Mouse (Mus musculus) liver, embryonic 15.5 days (tissue): Measurements from ENCODE around the gene Rasgrp3. TPM values are rescaled to one million over a fixed set of nuclear protein-coding genes. Genes with fewer than 3 reads are reported as not detected.

Source experiments
- ATAC-seq: fragments of 200-750 bp; cut with Nextera tagmentation; 2 replicates; pipeline ENCODE4 v1.8.0; 2017; ENCODE audit warnings: moderate number of reproducible peaks, mild to moderate bottlenecking, moderate library complexity; ENCODE audit not compliant: insufficient read depth
- H3K27ac ChIP-seq: fragments of 300-500 bp; sonication (generic); replicated peaks from 2 replicates; pipeline ENCODE4 v1.5.1; 2015; ENCODE audit warnings: mild to moderate bottlenecking, inconsistent platforms
- H3K27me3 ChIP-seq: fragments of 300-500 bp; sonication (generic); 2 replicates; pipeline ENCODE4 v1.6.1; 2015; ENCODE audit warnings: mild to moderate bottlenecking, inconsistent platforms
- H3K36me3 ChIP-seq: fragments of 300-500 bp; sonication (generic); replicated peaks from 2 replicates; pipeline ENCODE4 v1.6.1; 2015; ENCODE audit warnings: moderate library complexity, mild to moderate bottlenecking, inconsistent platforms
- H3K4me1 ChIP-seq: fragments of 300-500 bp; sonication (generic); replicated peaks from 2 replicates; pipeline ENCODE4 v1.6.1; 2015; ENCODE audit warnings: inconsistent platforms
- H3K4me2 ChIP-seq: fragments of 300-500 bp; sonication (generic); 2 replicates; pipeline ENCODE4 v1.6.1; 2015; ENCODE audit warnings: moderate library complexity, mild to moderate bottlenecking, inconsistent platforms
- H3K4me3 ChIP-seq: fragments of 300-500 bp; sonication (generic); replicated peaks from 2 replicates; pipeline ENCODE4 v1.5.1; 2015; ENCODE audit warnings: mild to moderate bottlenecking, inconsistent platforms
- H3K9ac ChIP-seq: fragments of 300-500 bp; sonication (generic); 2 replicates; pipeline ENCODE4 v1.6.1; 2015; ENCODE audit warnings: moderate library complexity, mild to moderate bottlenecking, inconsistent platforms
- H3K9me3 ChIP-seq: fragments of 300-500 bp; sonication (generic); replicated peaks from 2 replicates; pipeline ENCODE4 v1.6.1; 2016; ENCODE audit warnings: inconsistent platforms
- WGBS: fragments of 180-500 bp; shearing (Covaris S2); methylation state at CpG from one replicate; pipeline ENCODE4 v1.1.7; 2015; ENCODE audit warnings: mixed read lengths; ENCODE audit not compliant: insufficient replicate concordance; 5-methylcytosine and 5-hydroxymethylcytosine counted together
- polyA plus RNA-seq: library from polyadenylated mRNA; unstranded; fragments of >200 nt; fragmentation: Nextera tagmentation; extraction: Ambion mirVana; gene quantifications from 2 replicates; pipeline ENCODE4 v1.2.1, GENCODE M21; 2015

The Rasgrp3 gene
- polyA plus RNA-seq, result 2.9 and 3.3 TPM in 2 replicates

DNA sequence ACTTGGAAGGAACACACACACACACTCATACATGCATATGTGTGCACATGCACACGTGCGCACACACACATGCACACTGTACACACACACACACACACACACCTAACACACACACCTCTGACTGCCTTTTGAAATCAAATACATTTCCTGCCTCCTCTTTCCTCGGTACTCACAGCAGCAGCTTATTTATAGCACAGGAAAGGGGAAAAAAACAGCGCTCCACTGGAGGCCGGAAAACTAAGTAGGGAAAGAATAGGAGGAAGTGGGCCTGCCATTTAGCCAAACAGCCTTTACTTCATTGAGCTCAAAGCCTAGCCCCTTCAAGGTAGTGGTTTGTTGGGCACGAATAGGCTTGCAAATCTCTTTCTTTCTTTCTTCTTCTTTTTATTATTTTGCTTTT is at the start of gene Rasgrp3:
TSS of gene Rasgrp3 (plus strand) at position 298 of the 400 bp plus-strand sequence.
- H3K4me3 ChIP-seq, result no peak within 1 kb of the TSS
- H3K27ac ChIP-seq, result no peak within 1 kb of the TSS

DNA sequence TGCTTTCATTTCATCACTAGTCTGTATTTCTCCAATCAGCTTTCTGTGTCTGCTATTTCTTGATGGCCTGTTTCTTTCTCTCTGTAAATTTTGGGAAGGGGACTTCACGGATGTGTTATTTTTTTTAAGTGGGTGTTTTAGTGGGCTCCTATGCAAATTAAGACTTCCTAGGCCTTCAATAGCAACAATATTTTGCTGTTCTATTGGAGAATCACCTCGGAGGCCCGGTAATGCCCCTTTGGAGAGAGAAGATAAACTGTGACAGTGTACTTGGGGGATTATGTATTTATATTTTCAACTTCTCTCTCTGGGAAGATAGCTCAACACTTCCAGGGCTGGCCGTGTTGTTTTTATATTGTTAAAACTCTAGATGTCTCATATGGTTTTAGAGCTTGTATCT is 47.3 kb upstream of the Rasgrp3 start:
- no peak overlapping the region for H3K4me3 ChIP-seq
- H3K27ac ChIP-seq, result no peak overlapping the region
- no peak overlapping the region for H3K4me2 ChIP-seq
- no peaks in the 10 kb centered on the region for H3K27me3 ChIP-seq
- no peak for ATAC-seq
- no peak overlapping the region for H3K9ac ChIP-seq
- H3K9me3 ChIP-seq, result no peaks in the 10 kb centered on the region
- 67% methylated on average over 4 of the region's 4 CpGs for WGBS
- no peaks in the 10 kb centered on the region for H3K36me3 ChIP-seq
- H3K4me1 ChIP-seq, result no peaks in the 10 kb centered on the region

More for the DNA sequence above, at the start of gene Rasgrp3:
- no peaks in the 10 kb centered on the region for H3K4me1 ChIP-seq
- ATAC-seq, result no peak
- H3K4me2 ChIP-seq, result no peak within 1 kb of the TSS
- no peaks in the 10 kb centered on the region for H3K36me3 ChIP-seq
- no peak within 1 kb of the TSS for H3K9ac ChIP-seq
- 0 out of 2 replicates have a peak, but pooled peaks cover 3% of the 10 kb centered on the region for H3K27me3 ChIP-seq
- no peaks in the 10 kb centered on the region for H3K9me3 ChIP-seq
- 20% methylated on average over 6 of the region's 6 CpGs for WGBS

DNA sequence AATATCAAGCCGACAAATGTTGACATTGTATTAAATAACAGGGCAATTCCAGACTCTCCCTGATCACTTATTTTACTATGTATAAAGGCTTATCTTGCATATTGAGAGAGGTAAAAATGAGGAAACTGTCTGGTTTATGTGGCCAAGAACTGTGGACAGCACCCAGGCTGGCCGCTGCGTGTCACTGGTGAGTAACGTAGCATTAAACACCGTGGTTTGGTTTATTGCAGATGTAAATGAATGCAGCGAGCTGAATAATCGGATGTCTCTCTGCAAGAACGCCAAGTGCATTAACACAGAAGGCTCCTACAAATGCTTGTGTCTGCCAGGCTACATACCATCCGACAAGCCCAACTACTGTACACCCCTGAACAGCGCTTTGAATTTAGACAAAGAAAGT is 45.6 kb upstream of the Rasgrp3 start:
- Histone ChIP-seq H3K27ac (no peak overlapping the region), H3K36me3 (no peaks in the 10 kb centered on the region), H3K27me3 (no peaks in the 10 kb centered on the region), H3K4me1 (no peaks in the 10 kb centered on the region), H3K9me3 (no peaks in the 10 kb centered on the region), H3K4me3 (no peak overlapping the region), H3K9ac (no peak overlapping the region), H3K4me2 (no peak overlapping the region)
- 78% methylated on average over 10 of the region's 10 CpGs for WGBS
- no peak for ATAC-seq

GRCm38 (mm10) chr17:75391429-75392192 is 44.1 kb upstream of the Rasgrp3 start:
- ATAC-seq, result no peak
- no peak overlapping the region for H3K9ac ChIP-seq
- H3K9me3 ChIP-seq, result no peaks in the 10 kb centered on the region
- WGBS, result 71% methylated on average over 6 of the region's 6 CpGs
- no peak overlapping the region for H3K4me3 ChIP-seq
- H3K4me1 ChIP-seq, result no peaks in the 10 kb centered on the region
- H3K36me3 ChIP-seq, result no peaks in the 10 kb centered on the region
- no peak overlapping the region for H3K4me2 ChIP-seq
- no peaks in the 10 kb centered on the region for H3K27me3 ChIP-seq
- H3K27ac ChIP-seq, result no peak overlapping the region

DNA sequence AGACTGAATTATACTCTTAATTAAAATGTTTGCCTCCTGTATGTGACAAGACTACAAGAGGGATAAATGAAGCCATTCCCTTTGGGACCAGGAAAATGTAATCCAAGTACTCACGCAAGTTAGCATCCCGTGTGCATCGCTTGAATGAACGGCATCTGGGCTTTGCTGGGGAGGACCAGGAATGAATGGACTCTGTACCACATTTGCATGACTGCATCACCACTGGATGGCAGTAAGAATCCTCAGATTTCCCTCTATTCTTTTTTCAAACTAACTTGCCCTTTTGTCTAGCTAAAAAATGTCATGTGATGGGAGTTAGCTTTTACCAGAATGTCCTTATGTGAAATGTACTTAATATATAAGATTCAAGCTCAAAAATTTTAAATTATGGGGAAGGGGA is 29.3 kb upstream of the Rasgrp3 start:
- H3K27me3 ChIP-seq, result no peaks in the 10 kb centered on the region
- H3K36me3 ChIP-seq, result no peaks in the 10 kb centered on the region
- WGBS, result 51% methylated on average over 4 of the region's 4 CpGs
- no peak overlapping the region for H3K27ac ChIP-seq
- H3K9me3 ChIP-seq, result no peaks in the 10 kb centered on the region
- no peak overlapping the region for H3K4me3 ChIP-seq
- no peak overlapping the region for H3K4me2 ChIP-seq
- ATAC-seq, result no peak
- H3K4me1 ChIP-seq, result no peaks in the 10 kb centered on the region
- no peak overlapping the region for H3K9ac ChIP-seq

GRCm38 (mm10) chr17:75416861-75417260 is 18.8 kb upstream of the Rasgrp3 start:
- H3K4me2 ChIP-seq, result no peak overlapping the region
- H3K9ac ChIP-seq, result no peak overlapping the region
- H3K9me3 ChIP-seq, result no peaks in the 10 kb centered on the region
- no peak for ATAC-seq
- no peaks in the 10 kb centered on the region for H3K36me3 ChIP-seq
- no peak overlapping the region for H3K4me3 ChIP-seq
- WGBS, result 48% methylated on average over 3 of the region's 3 CpGs
- H3K27me3 ChIP-seq, result no peaks in the 10 kb centered on the region
- H3K27ac ChIP-seq, result no peak overlapping the region
- no peaks in the 10 kb centered on the region for H3K4me1 ChIP-seq

- no peak overlapping the region for H3K4me2 ChIP-seq
- H3K27me3 ChIP-seq, result 0 out of 2 replicates have a peak, but pooled peaks cover 3% of the 10 kb centered on the region
- no peak overlapping the region for H3K4me3 ChIP-seq
- no peak for ATAC-seq
- H3K9me3 ChIP-seq, result no peaks in the 10 kb centered on the region
- H3K27ac ChIP-seq, result no peak overlapping the region
- WGBS, result 53% methylated on average over 2 of the region's 2 CpGs
- H3K4me1 ChIP-seq, result no peaks in the 10 kb centered on the region
- H3K9ac ChIP-seq, result no peak overlapping the region
- H3K36me3 ChIP-seq, result no peaks in the 10 kb centered on the region
Measured at GRCm38 (mm10) chr17:75434152-75434551, 1.5 kb upstream of the Rasgrp3 start.

DNA sequence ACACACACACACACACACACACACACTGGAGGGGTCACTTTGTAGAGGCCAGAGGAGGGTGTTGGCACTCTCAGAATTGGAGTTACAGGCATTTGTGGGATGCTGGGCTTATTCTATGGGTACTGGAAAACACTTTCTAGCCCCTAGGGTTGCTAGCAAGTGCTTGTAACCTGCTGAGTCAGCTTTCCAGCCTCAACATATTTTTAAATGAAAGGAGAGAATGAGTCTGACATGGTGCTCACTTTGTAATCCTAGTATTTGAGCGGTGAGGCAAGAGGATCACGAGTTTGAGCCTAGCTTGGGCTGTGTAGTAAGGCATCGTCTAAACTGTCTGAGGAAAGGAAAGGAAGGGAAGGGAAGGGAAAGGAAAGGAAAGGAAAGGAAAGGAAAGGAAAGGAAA is 825 bp upstream of the Rasgrp3 start:
- ATAC-seq, result no peak
- Histone ChIP-seq H3K4me1 (no peaks in the 10 kb centered on the region), H3K9ac (no peak overlapping the region), H3K4me3 (no peak overlapping the region), H3K27me3 (0 out of 2 replicates have a peak, but pooled peaks cover 3% of the 10 kb centered on the region), H3K4me2 (no peak overlapping the region), H3K27ac (no peak overlapping the region), H3K9me3 (no peaks in the 10 kb centered on the region), H3K36me3 (no peaks in the 10 kb centered on the region)
- WGBS, result 32% methylated on average over 3 of the region's 3 CpGs

DNA sequence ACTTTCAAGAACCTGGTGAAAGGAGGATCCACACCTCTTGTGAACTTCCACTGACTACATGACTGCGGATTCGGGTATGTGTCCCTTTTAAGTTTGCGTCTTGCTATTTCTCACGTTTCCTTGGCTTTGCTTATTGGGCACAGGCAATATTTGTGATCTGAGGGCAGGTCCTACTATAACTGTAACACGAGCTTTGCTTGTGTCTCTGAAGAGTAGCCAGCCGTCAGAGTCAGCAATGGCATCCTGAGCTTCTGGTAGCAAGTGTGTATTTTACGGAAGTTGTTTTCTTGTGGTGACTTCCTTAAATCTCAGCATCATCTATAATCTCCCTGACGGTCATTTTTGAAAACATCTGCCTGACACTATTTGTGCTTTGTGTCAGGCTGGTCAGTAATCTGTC is 399 bp downstream of the Rasgrp3 start:
- H3K27ac ChIP-seq, result no peak overlapping the region
- H3K4me1 ChIP-seq, result no peaks in the 10 kb centered on the region
- no peaks in the 10 kb centered on the region for H3K9me3 ChIP-seq
- no peak overlapping the region for H3K4me2 ChIP-seq
- no peak overlapping the region for H3K9ac ChIP-seq
- 0 out of 2 replicates have a peak, but pooled peaks cover 3% of the 10 kb centered on the region for H3K27me3 ChIP-seq
- H3K4me3 ChIP-seq, result no peak overlapping the region
- no peak for ATAC-seq
- H3K36me3 ChIP-seq, result no peaks in the 10 kb centered on the region
- WGBS, result 18% methylated on average over 8 of the region's 8 CpGs

DNA sequence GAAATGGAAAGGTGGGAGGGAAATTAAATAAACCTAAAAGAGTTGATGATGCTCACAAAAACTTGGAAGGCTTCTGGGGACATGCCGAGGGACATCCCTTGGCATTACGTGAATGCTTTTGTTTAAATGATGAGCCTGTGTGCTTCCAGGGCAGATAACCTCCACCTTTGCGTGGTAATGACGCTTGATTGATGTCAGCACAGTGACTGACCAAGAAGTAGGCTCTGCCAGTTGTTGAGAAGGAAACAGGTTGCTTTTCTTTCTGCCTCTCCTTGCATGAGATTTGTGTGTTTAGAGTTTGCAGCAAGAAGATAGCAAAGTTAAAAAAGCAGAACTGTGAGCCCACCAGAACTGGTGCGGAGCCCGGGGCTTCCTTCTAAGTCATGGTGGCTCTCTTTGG is 1.1 kb downstream of the Rasgrp3 start:
- Histone ChIP-seq H3K4me2 (no peak overlapping the region), H3K27me3 (0 out of 2 replicates have a peak, but pooled peaks cover 3% of the 10 kb centered on the region), H3K9me3 (no peaks in the 10 kb centered on the region), H3K27ac (no peak overlapping the region), H3K4me3 (no peak overlapping the region), H3K4me1 (no peaks in the 10 kb centered on the region), H3K36me3 (no peaks in the 10 kb centered on the region), H3K9ac (no peak overlapping the region)
- no peak for ATAC-seq
- WGBS, result 11% methylated on average over 6 of the region's 6 CpGs

DNA sequence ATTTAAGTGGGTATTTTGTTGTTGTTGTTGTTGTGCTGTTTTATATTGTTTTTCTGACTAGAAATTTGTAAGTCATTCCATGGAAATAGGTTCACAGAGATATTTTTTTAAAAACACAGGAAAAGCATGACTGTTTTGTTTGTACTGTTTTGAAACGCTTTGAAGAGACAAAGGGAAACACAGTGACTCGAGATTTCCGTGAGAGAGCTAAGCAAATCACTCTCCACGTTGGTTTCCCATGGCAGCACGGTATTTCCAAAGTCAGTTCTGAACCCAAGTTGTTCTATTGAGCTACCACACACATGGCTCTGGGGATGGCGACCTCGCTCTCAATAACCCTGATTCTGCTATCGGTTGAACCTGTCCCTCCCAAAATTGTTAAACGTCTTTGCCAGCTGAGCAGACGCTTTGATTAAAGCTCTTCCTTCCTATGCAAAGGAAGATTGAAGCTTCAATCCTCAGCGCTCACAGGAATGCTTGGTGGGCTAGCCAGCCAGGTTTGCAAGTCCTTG is 1.6 kb downstream of the Rasgrp3 start:
- no peak for ATAC-seq
- 26% methylated on average over 11 of the region's 11 CpGs for WGBS
- Histone ChIP-seq H3K36me3 (no peaks in the 10 kb centered on the region), H3K27me3 (0 out of 2 replicates have a peak, but pooled peaks cover 3% of the 10 kb centered on the region), H3K9me3 (no peaks in the 10 kb centered on the region), H3K4me3 (no peak overlapping the region), H3K4me1 (no peaks in the 10 kb centered on the region), H3K27ac (no peak overlapping the region), H3K9ac (no peak overlapping the region), H3K4me2 (no peak overlapping the region)
